Mouse (Mus musculus) heart, postnatal 4 days (tissue): ENCODE measurements at regions not wholly inside any gene's neighbourhood (a gene's known extent, or its start where the extent isn't known, plus 50 kb on each side); places are given as distances from the start of the nearest gene placed in this dataset.
"Not testable (repeated sequence)": the region's sequence is repeated elsewhere in the genome, so short reads cannot be mapped to it uniquely, and the experiment has no call there.

Experiments
- DNase-seq: peaks from one replicate; pipeline ENCODE4 v3.0.0; 2021

DNA sequence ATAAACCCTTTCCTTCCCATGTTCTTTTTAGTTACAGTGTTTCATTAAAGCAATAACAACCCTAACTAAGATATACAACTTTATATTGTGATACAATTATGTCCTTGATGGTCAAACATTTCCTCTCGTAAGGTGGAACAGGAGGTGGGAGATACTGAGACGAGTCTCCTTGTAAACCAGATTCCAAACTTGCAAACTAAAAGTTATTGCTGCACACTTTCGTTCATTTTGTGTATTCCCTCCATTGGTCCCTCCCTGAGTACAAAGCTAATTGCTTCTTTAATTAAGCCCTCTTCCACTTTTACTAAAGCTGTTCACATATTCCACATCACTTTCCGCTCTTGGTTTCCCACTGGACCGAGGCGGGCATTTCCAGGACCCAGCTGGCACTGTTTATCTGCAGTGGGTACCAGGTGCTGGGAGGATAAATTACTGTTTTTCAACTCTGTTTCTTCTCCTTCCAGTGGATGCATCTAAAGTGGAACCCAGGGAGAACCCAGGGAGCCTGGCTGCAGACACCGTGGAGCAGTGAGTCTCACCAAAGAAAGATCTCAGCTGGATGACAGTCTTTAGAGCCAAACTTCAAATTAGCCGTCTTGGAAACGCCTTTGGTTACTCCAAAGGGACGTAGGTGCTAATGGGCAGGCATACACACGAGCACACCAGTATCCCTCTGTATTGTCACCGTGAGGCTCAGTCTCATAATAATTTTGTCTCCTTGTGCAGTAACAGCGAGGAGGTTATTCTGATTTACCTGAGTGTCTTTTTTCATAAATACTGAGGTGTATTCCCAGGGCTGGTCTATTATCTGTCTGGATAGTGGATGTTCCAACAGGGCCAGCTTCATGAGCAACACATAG is 95.5 kb upstream of the Cpsf6 start:
- no peak for DNase-seq

DNA sequence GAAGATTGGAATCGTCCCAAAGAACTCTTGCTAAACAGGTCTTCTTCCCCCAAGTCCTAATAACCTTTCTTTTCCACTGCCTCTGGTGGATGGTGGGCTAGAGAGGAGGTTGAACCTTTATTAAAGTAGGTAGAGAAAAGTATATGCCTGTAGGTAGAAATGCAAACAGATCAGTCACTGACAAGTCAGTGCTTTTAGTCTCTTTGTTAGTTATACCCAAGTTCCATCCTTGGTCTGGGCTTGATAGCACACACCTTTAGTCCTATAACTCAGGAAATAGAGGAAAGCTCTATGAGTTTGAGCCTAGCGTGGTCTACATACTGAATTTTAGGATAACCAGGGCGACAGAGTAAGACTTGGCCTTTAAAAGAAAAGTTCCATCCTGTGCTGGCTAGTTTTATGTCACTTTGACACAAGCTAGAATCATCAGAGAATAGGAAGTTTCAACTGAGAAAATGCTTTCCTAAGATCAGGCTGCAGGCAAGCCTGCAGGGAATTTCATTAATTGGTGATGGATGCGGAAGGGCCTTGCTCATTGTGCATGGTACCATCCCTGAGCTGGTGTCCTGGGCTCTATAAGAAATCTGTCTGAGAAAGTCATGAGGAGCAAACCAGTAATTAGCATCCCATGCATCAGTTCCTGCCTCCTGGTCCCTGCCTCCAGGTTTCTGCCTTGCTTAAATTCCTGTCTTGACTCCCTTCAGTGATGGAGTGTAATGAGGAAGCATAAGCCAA is 94.7 kb upstream of the Cpsf6 start:
- no peak for DNase-seq

DNA sequence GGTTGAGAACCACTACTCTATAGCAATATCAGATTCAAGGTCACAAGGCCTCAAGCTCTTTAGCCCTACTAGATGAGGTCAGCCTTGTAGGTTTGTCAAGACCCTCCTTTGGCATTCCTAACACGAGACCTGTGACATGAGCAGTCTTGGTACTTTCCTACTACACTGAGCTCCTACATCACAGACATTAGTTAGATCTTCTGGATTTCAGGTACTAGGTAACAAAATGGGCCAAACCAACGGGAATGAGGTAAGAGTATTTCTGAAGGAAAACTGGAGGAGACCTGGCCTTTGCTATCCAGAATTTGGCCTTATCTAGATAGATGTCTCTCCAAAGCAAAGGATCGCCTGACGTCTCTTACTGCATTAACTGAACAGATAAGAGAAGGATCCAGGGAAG is 93.7 kb upstream of the Cpsf6 start:
- no peak for DNase-seq

DNA sequence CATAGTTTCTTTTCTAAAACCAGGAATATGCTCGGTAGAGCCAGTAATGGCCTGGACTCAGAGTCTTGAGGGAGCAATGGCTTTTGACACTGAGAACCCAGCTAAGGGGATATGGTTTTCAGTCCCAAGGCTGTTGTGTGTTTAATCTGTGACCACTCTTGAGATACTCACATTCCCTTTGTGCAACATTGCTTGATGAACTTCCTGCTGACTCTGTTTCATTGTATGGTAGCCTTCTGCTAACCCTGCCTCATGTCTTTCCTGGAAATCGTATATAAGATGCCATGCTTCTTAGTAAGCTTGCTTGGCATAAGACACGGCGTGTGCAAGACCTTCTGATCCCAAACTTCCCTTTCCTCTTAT is 92.7 kb upstream of the Cpsf6 start:
- DNase-seq, result no peak

DNA sequence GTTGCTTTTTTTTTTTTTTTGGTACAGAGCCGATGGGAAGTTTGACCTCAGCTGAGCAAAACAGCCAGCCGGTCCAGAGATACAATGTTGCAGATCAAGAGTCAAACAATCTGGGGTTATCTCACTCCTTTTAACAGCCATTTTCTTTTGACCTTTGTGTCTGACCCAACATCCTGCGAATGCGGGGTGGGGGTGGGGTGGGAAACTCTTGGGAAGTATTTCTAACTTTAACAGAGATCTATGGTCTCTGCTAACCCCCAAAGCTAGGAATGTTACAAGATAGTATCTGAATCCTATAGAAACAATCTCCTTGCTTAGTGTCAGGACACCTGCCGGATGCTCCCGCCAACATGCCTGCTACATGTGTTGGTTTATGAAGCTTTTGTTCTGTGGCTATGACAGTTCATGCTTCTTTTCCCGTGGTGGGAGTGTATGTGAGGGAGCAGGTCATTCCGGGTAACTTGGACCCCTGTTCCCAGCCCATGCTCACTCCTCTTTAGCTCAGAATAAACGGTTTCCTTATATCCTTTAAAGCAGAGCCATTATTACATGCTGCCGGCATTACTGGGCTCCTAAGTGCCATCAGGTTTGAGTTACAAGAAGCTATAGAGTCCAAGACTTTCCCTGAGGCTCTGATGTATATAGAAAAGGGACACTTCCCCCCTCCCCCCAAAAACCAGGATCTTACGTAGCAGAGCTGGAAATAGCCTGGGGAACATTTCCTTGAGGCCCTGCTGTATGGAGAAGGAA is 92.2 kb upstream of the Cpsf6 start:
- DNase-seq, result no peak

DNA sequence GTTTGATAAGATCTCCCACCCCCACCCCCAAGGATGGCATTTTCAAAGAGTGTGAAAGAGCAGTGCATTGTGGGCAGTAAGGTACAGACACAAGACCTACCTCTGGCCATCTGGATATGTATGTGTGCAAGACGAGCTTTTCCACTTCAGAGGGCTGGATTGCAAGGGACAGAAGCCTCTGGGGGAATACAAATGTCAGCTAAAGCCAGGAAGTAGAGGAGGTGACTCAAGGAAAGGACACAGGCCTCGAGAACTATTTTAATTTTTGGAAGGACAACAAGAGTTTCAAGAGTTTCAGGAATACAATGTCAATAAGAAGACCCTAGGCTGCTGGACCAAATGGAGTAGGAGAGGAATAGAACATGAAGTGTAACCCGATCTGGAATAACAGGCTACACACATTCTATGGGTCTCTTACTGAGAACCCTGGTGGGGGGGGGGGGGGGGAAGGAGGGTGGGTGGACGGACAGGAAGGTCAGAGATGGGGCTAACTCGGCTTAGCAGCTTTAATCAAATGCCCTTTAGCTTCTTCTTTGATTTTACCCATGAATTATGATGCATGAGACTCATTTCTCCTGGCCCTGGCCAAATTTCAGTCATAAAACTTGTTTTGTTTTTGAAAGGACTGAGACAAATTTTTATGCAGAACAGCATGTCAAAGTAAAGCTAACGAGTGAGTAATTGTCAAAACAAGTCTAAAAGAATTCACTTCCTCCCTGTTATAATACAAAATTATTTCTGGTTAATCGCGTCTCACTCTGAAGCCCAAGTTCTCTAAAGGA is 91.4 kb upstream of the Cpsf6 start:
- no peak for DNase-seq

DNA sequence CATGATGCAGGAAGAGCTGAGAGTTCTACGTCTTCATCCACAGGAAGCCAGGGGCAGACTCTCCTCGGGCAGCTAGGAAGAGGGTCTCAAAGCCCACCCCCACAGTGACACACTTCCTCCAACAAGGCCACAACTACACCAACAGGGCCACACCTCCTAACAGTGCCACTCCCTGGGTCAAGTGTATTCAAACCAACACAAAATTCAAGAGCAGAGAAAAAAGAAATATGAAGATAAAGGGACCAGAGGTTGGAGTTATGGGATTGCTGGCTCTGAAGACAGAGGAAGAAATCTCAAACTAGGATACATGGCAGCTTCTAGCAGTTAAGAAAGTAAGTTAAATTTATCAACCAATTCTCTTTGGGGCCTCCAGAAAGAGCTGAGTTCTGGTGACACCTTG is 90.7 kb upstream of the Cpsf6 start:
- no peak for DNase-seq

DNA sequence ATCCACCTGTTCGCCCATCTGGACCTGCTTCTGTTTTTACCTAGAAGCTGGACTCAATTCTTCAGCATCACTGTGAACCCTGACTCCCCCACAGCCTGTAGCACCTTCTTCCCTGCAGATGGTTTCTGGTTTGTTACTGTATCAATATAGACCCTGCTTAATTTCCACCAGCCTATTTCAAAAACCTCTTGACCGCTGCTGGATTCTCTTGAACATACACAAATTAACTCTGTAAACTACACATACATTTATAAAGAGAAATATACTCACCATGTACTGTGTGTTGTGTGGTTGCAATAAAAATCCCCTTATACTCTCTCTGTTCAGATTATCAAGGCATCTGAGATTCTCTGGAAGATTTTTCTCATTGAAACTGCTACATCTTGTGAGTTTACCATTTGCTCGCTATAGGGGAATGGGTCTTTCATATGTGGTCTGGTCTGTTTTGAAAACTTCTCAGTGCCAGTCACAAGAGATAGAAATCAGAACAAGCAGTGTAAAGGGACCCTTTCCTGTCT is 89.8 kb upstream of the Cpsf6 start:
- no peak for DNase-seq

DNA sequence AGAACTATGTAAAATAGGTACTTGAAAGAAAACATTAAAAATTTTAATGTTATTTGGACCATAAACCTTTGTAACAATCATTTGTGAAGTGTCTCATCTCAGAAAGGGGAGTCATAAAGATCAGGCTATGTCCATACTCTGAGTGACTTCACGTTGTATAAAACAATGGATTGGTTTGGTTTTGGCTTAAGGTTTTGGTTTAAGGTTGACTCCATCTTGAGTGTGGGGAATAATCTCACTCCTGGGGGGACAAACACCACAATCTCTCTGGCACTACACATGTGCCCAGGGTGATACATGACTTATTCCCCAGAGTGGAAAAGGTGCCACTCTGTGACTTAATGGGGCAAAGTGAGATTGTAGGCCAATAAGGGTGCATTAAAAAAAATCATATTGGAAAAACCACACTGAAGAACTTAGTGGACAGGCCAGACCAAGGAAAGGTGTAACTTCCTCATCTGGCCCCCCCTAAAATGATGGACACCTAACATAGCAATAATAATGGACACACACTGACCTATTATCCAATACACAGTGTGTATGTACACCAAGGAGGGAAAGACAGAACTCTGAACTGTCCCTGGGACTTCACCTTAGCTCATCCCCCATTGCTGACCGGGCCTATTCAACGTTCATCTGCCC is 89.2 kb upstream of the Cpsf6 start:
- DNase-seq, result no peak

DNA sequence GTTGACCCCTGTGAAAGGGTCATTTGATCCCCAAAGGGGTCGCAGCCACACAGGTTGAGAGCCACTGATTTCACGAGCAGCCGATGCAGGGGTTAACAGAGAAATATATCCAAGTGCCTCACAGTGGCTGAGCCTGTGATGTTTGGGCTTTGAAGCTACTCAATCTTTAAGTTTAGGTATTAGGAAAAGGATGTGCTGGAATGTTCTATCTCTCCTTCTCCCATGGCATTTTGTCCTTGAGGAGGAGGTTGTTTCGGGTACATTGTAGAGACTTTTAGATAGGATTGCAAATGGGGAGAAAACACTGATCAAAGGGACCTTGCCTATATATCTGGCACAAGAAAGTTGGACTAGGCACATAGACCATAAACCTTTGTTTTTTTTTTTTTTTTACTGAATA is 88.6 kb upstream of the Cpsf6 start:
- DNase-seq, result no peak

DNA sequence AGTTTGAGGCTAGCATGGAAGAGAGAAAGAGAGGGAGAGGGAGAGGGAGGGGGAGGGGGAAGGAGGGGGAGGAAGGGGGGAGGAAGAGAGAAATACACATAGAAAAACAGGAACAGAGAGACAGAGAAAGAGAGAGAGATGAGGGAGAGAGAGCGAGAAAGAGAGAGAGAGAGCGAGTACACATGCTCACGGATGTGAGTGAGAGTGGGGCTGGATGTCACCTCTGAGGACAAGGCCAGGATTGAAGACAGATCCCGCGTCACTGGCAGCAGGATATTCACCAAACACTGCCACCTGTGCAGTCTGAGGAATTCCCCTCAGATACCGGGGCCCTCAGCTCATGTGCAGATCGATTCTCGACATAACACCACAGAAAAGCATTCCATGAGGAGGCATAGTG is 87.3 kb upstream of the Cpsf6 start:
- no peak for DNase-seq

DNA sequence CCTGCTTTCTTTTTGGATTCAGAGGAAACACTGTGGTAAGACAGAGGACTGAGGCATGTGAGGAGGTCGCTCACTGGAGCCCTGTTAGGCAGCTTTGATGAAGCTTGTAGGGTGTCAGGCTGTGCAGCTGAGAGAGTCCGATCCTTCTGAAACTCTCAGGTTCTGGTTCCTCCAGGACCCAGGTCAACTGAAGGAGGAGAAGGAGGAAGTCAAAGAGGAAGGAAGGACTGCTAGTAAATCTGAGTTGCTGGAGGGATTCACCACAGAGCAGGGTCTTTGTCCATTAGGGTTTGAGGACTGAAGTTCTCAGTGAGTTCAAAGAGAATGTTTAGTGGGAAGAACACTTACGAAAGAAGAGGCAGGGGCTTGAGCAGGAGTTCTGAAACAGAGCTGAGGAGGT is 86.6 kb upstream of the Cpsf6 start:
- DNase-seq, result no peak

DNA sequence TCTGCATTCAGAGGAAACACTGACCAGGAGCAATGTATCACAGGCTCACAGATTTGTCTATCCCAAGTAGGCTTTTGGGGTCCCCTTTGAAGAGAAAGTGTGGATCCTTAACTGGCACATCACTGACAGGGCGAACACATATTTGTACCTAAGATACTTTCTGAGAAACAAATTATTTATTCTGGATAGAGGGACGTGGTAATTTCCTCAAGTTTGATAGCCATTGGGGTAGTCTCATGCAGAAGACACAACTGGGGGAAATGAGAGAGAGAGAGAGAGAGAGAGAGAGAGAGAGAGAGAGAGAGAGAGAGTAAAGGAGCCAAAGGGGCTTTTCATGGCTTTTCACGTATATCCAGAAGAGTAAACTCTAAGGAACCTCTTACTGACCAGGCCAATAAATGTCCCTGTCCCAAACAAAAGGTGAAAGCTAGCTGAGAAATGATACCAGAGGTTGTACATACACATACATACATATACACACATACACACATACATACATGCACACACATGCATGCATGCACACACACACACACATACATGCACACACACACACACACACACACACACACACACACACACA is 85.9 kb upstream of the Cpsf6 start:
- DNase-seq, result no peak

DNA sequence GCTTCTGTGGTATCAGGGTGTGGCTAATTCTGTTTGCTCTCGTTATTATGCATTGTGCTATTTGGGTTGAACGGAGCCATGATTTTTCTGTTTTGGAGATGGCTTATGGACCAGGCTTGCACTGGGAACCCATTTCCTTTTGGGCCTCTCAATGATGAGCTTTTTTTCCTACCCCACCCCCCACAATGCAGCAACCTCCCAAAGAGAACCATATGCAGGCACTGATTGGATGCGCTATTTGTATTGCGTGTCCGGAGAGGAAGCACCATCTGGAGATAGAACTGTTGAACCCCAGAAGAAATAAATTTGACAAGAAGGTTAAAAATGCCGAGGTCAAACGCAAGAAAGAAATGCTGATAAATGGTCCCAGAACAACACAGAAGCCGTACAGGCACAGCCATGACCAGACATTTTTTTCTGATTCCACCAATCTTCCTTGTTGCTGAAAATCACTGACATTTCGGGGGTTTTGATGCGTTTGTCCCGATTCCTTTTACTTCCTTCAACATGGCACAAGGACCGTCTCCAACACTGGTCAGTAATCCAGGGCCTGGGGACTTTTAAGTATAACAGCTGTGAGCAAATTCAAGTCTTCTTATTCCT is 85.3 kb upstream of the Cpsf6 start:
- no peak for DNase-seq

DNA sequence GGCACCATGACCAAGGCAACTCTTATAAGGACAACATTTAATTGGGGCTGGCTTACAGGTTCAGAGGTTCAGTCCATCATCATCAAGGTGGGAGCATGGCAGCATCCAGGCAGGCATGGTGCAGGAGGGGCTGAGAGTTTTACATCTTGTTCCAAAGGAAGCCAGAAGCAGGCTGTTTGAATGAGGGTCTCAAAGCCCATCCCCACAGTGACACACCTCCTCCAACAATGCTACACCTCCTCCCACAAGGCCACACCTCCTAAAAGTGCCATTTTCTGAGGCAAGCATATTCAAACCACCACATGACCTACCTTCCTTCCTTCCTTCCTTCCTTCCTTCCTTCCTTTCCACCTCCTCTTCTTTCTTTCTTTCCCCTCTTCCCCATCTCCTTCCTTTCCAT is 84.5 kb upstream of the Cpsf6 start:
- DNase-seq, result not testable (repeated sequence)

DNA sequence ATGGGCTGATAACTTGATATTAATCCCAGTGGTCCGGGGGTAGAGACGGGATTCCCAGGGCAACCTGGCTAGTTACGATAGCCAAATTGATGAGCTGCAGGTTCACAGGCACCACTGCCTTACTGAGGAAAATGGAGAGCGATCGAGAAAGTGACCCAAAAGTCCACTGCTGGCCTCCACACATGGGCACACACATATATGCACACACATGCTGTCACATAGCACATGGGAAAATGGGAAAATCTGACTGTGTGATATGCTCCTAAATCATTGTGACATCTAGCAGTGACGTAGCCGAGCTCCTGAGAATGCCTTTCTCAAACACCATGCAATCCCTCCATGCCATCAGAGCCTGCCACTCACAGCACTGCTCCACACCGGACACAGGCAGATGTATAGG is 83.8 kb upstream of the Cpsf6 start:
- no peak for DNase-seq

DNA sequence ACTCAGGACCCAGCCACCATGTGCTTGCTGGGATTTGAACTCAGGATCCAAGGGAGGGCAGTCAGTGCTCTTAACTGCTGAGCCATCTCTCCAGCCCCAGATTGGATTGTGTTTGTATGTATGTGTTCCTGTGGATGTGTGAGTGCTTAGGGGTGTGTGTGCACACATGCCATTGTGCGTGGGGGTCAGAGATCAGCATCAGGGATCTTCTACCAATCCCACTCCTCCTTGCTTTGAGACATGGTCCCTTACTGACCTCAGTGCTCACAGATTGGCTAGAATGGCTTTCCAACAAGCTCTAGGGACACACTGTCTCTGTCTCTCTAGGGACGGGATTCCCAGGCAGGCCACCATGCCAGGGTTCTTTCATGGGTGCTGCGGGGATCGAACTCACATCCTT is 83.1 kb upstream of the Cpsf6 start:
- DNase-seq, result no peak

DNA sequence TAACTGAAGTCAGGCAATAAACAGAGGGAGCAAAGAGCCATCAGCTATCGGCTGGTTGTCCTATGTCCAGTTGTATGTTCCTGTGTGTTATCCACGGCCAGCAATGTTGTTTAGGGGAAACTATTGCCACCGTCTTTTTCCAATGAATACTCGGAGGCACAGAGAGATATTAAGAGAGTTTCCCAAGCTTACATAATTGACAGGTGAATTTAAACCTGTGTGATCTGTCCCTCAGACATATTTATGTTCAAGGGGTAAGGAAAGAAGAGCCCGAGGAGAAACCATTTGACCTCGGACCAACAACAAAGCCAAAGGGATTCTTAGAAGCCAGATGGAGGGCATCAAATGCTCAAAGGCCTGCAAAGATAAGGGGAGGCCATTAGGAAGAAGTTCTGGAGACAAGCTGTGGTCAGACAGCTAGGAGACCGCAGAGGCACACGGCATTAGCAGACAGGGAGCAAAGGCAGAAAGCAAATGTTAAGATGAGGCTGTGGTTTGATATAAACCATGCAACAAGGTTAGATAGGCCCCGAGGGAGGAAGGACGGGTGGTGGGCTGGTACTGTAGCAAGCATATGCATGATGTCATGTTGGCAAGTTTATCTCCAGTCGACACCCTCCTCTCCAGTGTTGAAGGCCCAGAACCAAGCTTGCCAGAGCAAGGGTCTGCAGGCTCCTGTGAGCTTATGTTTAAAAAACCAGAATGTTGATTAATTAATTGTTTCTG is 82.1 kb upstream of the Cpsf6 start:
- DNase-seq, result no peak

DNA sequence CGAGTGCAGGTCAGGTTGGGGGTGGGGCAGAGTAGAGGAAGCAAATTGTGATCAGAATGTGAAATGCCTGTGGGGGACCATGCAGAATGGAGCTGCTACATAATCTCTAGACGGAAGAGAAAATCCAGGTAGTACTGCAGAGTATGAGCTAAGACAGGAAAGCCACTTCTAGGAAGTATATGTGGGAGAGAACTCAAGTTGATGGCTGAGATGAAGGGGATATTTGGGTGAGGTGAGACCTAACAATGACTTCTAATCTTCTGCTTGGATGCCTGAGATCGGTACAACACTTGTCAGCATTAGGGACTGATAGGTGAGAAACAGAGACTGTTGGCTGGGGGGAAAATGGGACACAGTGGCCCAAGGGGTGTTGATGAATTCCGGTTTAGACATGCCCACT is 81.4 kb upstream of the Cpsf6 start:
- DNase-seq, result no peak

DNA sequence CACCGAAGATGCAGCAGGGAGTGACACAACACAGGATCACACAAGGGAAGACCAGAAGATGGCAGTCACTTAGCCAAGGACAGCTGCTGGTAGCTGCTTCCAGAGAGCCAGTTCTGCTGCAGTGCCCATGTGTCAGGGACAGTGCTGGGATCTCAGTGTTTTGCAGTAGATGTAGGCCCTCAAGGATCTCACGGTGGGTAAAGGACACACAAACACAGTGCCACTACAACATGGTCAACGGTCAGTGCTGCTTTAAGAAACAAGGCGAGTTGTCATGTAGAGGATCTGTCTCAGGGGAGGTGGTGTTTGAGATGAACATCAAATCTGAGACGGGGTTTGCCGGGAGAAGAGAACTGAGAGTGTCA is 80.5 kb upstream of the Cpsf6 start:
- no peak for DNase-seq
